Mouse (Mus musculus): ENCODE results near the gene Sema6b. TPM values are rescaled to one million over a fixed set of nuclear protein-coding genes. Genes with fewer than 3 reads are reported as not detected.

Sema6b gene
- total and polyA plus RNA-seq, 3 experiments = 0.71 to 2.2 (median 1.3) TPM

DNA sequence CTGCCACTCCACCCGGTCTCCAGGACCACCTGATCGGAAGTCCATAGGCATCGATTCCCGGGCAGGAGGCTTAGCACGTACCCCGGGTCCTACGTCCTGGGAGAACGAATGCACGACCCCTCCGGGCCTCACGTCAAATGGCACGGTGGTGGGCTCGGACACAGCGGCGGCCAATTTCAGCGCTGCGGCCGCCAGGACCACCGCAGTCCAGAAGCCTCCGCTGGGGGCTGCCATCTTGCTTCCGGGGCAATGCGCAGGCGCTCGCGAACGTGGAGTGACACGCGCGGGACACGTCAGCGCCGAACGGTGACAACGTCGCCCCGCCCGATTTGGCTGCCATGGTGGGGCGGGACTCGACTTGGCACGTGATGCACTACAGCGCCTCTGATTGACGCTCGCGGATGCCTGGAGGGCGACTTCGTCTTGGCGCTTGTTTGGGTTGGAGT lies 43.5 kb upstream of the Sema6b start, which contains the start of gene Mydgf (continued):
- TF ChIP-seq SMC3 (IDR thresholded peaks at IDR 0.05; ENCODE audit: low read depth, low read length) (no peak), ZNF384 (IDR thresholded peaks at IDR 0.05; ENCODE audit: low read depth, low read length) (no peak), PAX5 (IDR thresholded peaks at IDR 0.05; ENCODE audit: low read length) (no peak), CHD2 (IDR thresholded peaks at IDR 0.05; ENCODE audit: low read length) (peak; percentile 25; the same call in 1 of the 2 replicates), EP300 (IDR thresholded peaks at IDR 0.05; ENCODE audit: low read length) (no peak), KAT2A (IDR thresholded peaks at IDR 0.05; ENCODE audit: insufficient replicate concordance, low read length) (peak; percentile 65; the same call in 1 of the 2 replicates), TBP (conservative IDR thresholded peaks at IDR 0.05; ENCODE audit: low read depth, low read length) (0 out of 2 replicates have a peak, but pooled peaks have one; percentile 20), MAX (IDR thresholded peaks at IDR 0.05; ENCODE audit: low read length) (peak; percentile 94), JUND (conservative IDR thresholded peaks at IDR 0.05; ENCODE audit: low read depth, low read length) (no peak), USF1 (IDR thresholded peaks at IDR 0.05; ENCODE audit: low read depth, low read length) (peak; percentile 96), ZKSCAN1 (IDR thresholded peaks at IDR 0.05; ENCODE audit: borderline replicate concordance, low read depth, low read length) (no peak), JUN (IDR thresholded peaks at IDR 0.05; ENCODE audit: insufficient read depth, low read depth, low read length) (no peak), USF2 (conservative IDR thresholded peaks at IDR 0.05; ENCODE audit: low read depth, low read length) (peak; percentile 93), POLR2AphosphoS2 (IDR thresholded peaks at IDR 0.05; ENCODE audit: low read depth, low read length) (peak; percentile 81), NELFE (IDR thresholded peaks at IDR 0.05; ENCODE audit: low read depth, low read length) (peak; percentile 95), ELF1 (IDR thresholded peaks at IDR 0.05; ENCODE audit: low read depth, low read length) (peak; percentile 83), E2F4 (IDR thresholded peaks at IDR 0.05; ENCODE audit: insufficient replicate concordance, low read depth, low read length) (0 out of 2 replicates have a peak, but pooled peaks have one; percentile 19), MAFK (IDR thresholded peaks at IDR 0.05; ENCODE audit: insufficient replicate concordance, low read length) (no peak), MYC (IDR thresholded peaks at IDR 0.05; ENCODE audit: low read depth, low read length) (peak; percentile 54; the same call in 1 of the 2 replicates)

DNA sequence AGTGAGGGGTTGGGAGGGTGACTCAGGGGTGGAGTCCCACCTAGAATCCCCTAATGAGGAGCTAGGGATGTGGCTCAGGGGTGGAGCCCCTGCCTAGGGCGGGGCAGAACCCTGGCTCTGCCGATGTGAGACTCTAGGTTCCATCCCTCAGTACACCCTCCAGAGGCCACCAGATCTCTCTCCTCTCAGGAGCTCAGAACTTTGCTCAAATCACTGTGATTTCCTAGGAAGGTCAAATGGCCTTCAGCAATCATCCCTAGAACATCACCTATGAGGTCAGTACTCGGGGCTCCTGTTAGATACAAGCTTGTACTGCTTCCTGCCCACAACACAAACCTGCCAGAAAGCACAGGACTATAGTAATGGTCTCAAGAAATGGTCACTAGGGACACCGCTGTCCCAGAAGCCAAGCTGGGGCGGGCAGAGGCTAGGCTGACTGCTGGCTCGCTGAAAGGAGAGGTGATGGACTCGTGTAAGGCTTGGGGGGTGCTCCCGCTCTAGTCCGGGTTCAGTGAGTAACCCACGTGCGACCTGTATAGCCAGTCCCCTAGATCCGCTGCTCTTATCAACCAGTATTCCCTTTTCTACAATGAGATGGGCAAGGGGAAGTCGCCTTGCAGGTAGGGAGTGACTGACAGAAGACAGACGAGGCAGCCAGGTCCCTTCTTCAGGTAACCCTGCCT lies 43.0 kb upstream of the Sema6b start:
- DNase-seq (ENCODE audit: extremely low read depth) = peak; percentile 61
- no peaks in the 10 kb centered on the region for H3K9me3 ChIP-seq (replicated peaks; ENCODE audit: low read length)
- peak overlapping the region; percentile 29 for H3K4me2 ChIP-seq (ENCODE audit: insufficient read depth, low read depth, poor library complexity, severe bottlenecking)
- dilution Hi-C loops (cut with MboI; ENCODE audit: extremely low pct_ligation_motif_present, extremely low pct_unique_long_range_greater_than_20kb, low sequenced_read_pairs) (no loop called here), in situ Hi-C loops (cut with MboI; ENCODE audit: low pct_ligation_motif_present, low pct_unique_long_range_greater_than_20kb, low sequenced_read_pairs) (no loop called here)
- peak overlapping the region; percentile 74 for H3K9ac ChIP-seq (ENCODE audit: insufficient read depth, low read depth)
- H3K79me2 ChIP-seq (replicated peaks; ENCODE audit: control insufficient read depth, extremely low read depth, insufficient read depth, poor library complexity, severe bottlenecking) = peaks cover 17% of the 10 kb centered on the region
- H3K27ac ChIP-seq (ENCODE audit: insufficient read depth, low read depth) = peak overlapping the region; percentile 62
- peaks cover 8 to 30% of the 10 kb centered on the region in 2 experiments for H3K4me1 ChIP-seq (ENCODE audit: control insufficient read depth in 1 of 2, insufficient read depth in 2 of 2)
- H3K36me3 ChIP-seq (replicated peaks in 1 of 2; ENCODE audit: control insufficient read depth in 1 of 2, insufficient read depth in 1 of 2, low read length in 1 of 2) = peaks cover 55 to 75% of the 10 kb centered on the region in 2 experiments
- no peaks in the 10 kb centered on the region for H3K27me3 ChIP-seq (replicated peaks)
- peak overlapping the region; percentile 97 to 100 (median 98) for H3K4me3 ChIP-seq (replicated peaks in 1 of 3; ENCODE audit: low read depth in 2 of 3, low read length in 2 of 3, poor library complexity in 1 of 3)
- TF ChIP-seq ZNF384 (IDR thresholded peaks at IDR 0.05; ENCODE audit: low read depth, low read length) (no peak), CHD2 (IDR thresholded peaks at IDR 0.05; ENCODE audit: low read length) (no peak), USF2 (conservative IDR thresholded peaks at IDR 0.05; ENCODE audit: low read depth, low read length) (no peak), IRF4 (IDR thresholded peaks at IDR 0.05; ENCODE audit: low read depth, low read length) (no peak), ETS1 (conservative IDR thresholded peaks at IDR 0.05; ENCODE audit: low read depth, low read length) (no peak), SIN3A (IDR thresholded peaks at IDR 0.05; ENCODE audit: low read length) (no peak), BHLHE40 (IDR thresholded peaks at IDR 0.05; ENCODE audit: low read depth, low read length) (no peak), MAFK (IDR thresholded peaks at IDR 0.05; ENCODE audit: insufficient replicate concordance, low read length) (no peak), ZMIZ1 (IDR thresholded peaks at IDR 0.05; ENCODE audit: low read depth, low read length) (peak; percentile 49; the same call in 1 of the 2 replicates), TBP (conservative IDR thresholded peaks at IDR 0.05; ENCODE audit: low read depth, low read length) (0 out of 2 replicates have a peak, but pooled peaks have one; percentile 51), ZC3H11A (IDR thresholded peaks at IDR 0.05; ENCODE audit: low read depth, low read length) (no peak), GABPA (IDR thresholded peaks at IDR 0.05; ENCODE audit: insufficient replicate concordance, low read depth, low read length) (no peak), HCFC1 (IDR thresholded peaks at IDR 0.05; ENCODE audit: low read depth, low read length) (no peak), NRF1 (IDR thresholded peaks at IDR 0.05; ENCODE audit: low read depth, low read length) (no peak), EP300 (IDR thresholded peaks at IDR 0.05; ENCODE audit: low read length) (no peak), E2F4 (IDR thresholded peaks at IDR 0.05; ENCODE audit: insufficient replicate concordance, low read depth, low read length) (no peak), MAZ (IDR thresholded peaks at IDR 0.05; ENCODE audit: low read depth, low read length) (no peak), PAX5 (IDR thresholded peaks at IDR 0.05; ENCODE audit: low read length) (no peak), KAT2A (IDR thresholded peaks at IDR 0.05; ENCODE audit: insufficient replicate concordance, low read length) (no peak), POLR2A (IDR thresholded peaks at IDR 0.05; ENCODE audit: low read depth, low read length) (peak; percentile 68), MYC (IDR thresholded peaks at IDR 0.05; ENCODE audit: low read depth, low read length) (peak; percentile 74; the same call in 1 of the 2 replicates), MEF2A (IDR thresholded peaks at IDR 0.05; ENCODE audit: borderline replicate concordance, low read depth, low read length) (no peak), RAD21 (IDR thresholded peaks at IDR 0.05; ENCODE audit: low read depth, low read length) (no peak), TCF12 (IDR thresholded peaks at IDR 0.05; ENCODE audit: low read depth, low read length) (no peak), POLR2AphosphoS2 (IDR thresholded peaks at IDR 0.05; ENCODE audit: low read depth, low read length) (no peak), NELFE (IDR thresholded peaks at IDR 0.05; ENCODE audit: low read depth, low read length) (peak; percentile 63)
